Mouse (Mus musculus): ENCODE results near the gene Mfsd2a.

GRCm38 (mm10) chr4:122974976-122975520 is 14.1 kb upstream of the Mfsd2a start:
- TF ChIP-seq CTCF (IDR thresholded peaks at IDR 0.05; ENCODE audit: low read depth) (no peak), EP300 (optimal IDR thresholded peaks at IDR 0.05) (no peak)
